Mouse (Mus musculus) central nervous system, embryonic 18 days (tissue): ENCODE measurements around the gene BC005561. TPM values are rescaled to one million over a fixed set of nuclear protein-coding genes. Genes with fewer than 3 reads are reported as not detected.

Experiments used
- polyA plus RNA-seq: library from polyadenylated mRNA; depleted of rRNA; stranded (reverse); fragments of >200 nt; gene quantifications from 2 replicates; pipeline ENCODE4 v1.2.3, GENCODE M21; 2012; rRNA removed

BC005561 gene
- 3.3 and 3.6 TPM in 2 replicates for polyA plus RNA-seq

DNA sequence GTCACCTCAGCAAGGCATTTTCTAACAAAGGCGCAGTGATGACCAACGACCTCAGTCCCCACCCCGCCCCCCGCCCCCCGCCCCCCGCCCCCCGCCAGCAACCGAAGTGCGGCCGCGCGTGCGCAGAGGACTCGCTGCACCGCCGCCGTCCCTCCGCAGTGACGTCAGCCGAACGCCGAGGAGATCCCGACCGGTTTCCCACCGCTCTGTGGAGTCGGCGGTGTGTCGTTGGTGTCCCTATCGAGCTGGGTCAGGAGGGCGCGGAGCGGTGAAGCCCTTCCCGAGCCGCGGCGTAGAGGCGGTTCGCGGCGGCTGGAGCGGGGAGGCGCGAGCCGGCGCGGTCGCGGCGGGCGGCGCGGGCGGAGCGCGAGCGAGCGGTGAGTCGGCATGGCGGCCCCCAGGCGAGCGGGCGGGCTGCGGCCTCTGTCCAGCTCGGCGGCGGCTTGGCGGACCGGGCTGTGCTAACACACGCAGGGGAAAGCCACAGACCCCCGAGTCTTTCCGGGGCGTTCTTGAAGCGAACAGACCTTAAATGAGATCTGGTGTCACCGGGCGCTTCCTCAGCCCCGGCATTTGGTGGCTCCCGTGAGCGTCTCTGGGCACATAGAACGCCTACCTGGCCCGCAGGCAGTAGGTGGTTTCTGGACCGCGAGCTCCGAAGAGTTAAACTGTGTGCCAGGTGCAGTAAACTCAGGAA lies at the start of gene BC005561:
BC005561 (plus strand) TSS at position 158 of the 697 bp plus-strand sequence.

DNA sequence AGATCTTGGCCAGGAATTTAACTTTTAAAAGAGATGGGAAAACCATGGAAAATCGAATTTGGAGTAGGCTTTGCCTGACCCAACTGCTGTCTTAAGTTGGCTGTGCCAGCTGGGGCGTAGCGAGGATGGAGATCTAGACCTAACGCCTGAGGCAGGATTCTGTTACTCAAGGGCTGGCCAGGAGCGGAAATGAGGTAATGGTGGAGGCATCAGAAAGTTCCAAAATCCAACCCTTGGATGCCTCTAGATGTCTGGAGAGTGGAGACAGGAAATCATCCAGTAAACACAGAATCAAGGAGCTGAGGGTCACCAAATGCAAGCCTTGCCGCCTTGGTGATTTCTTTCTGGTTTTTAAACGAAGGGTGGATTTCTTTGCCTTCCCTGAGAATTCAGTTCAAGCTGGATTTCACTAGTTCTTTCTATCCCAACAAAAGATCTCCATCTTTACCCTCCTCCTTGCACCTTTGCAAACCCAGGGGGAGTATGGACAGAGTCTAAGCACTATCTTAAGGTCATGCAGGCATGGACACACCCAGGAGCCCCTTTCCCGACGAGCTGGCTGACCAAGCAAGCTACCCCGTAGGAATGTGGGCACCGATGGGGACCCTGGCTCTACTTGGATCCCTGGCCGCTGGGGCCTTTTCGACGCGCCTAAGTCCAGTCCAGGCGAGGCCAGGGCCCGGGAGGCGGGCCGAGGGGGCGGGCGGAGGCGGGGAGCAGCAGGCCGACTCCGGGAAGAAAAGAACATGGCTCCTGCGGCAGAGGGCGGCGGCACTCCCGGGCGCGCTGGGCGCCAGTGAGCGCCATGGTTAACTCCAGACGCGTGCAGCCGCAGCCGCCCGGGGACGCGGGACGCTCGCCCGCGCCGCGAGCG lies 49.1 kb upstream of the BC005561 start, which contains the start of gene Pkd2:
Pkd2 (plus strand) TSS at position 619 of the 874 bp plus-strand sequence.

Other genes starting within 250 kb of the BC005561 start
- 0.58 and 35.9 TPM in 2 replicates for gene Ibsp, start 209.2 kb upstream of the BC005561 start, polyA plus RNA-seq
- 0.09 TPM in 1 of 2 replicates, not detected in the other for gene Mepe, start 183.0 kb upstream of the BC005561 start, polyA plus RNA-seq
- 15.6 and 141 TPM in 2 replicates for gene Spp1, start 73.2 kb upstream of the BC005561 start, polyA plus RNA-seq
- gene Pkd2, start 48.9 kb upstream of the BC005561 start, polyA plus RNA-seq, result 31.5 and 35.1 TPM in 2 replicates